8 mouse cellular contexts compared by ENCODE assay signal in genomic region chr5:118594470-118595236, GRCm38 (mm10). TPM values are rescaled to one million over a fixed set of nuclear protein-coding genes. Genes with fewer than 3 reads are reported as not detected.
A peak's percentile ranks its signal among the peaks of the same experiment; 100 is the strongest.
DNase-seq lines count a peak whose midpoint lies in the region; ATAC-seq lines count a peak whose summit lies in the region.

No protein-coding gene starts in this region.

- peak; percentile 68 for ATAC-seq in common myeloid progenitor, adult 5-6 weeks (replicated peaks; ENCODE audit: low read depth, poor library complexity, severe bottlenecking)

- intact Hi-C loops in heart, postnatal 25 days (cut with DNase I): loop anchor here (2.0 to 5.0 kb wide), 4 partner anchors 34 to 262 kb away; partner anchors contain the start of gene Med13l
- intact Hi-C loops in left cerebral cortex, postnatal 4 days (cut with DNase I): loop anchor here (10.0 kb wide), 1 partner anchor 140 kb away; no protein-coding TSS in a partner anchor

- DNase-seq in adrenal gland, adult (ENCODE audit: inconsistent age in 2 of 2, low spot score in 1 of 2): peak; percentile 58 to 87
- no peak for DNase-seq in adrenal gland, postnatal 4 days (ENCODE audit: low spot score in 2 of 2)
- DNase-seq in urinary bladder, postnatal 14 days (ENCODE audit: low spot score): peak; percentile 55
- DNase-seq in urinary bladder, adult 2 months (ENCODE audit: low spot score): no peak
- peak; percentile 25 for DNase-seq in heart, postnatal 25 days (ENCODE audit: low spot score)
- peak; percentile 54 for DNase-seq in left cerebral cortex, postnatal 4 days
- DNase-seq in retina, embryonic 14.5 days (ENCODE audit: low spot score): peak; percentile 79

RNA-seq across cellular contexts. Expression of gene Med13l, which starts 34.2 kb away (rescaled TPM):
- 10 to 100 TPM; 49.9 to 55.3 TPM for total RNA-seq in adrenal gland, postnatal 4 days (2021)
- 9.9 and 16.1 TPM in 2 replicates for polyA plus RNA-seq in urinary bladder, adult 2 months (2012; rRNA removed)
- total RNA-seq in common myeloid progenitor, adult 5-6 weeks (2017): 33.1 and 49.7 TPM in 2 replicates
- 10 to 100 TPM; 29.9 to 30.8 TPM for total RNA-seq in heart, postnatal 25 days (2021)
- total RNA-seq in left cerebral cortex, postnatal 4 days (2021): 100 to 1,000 TPM in 1 of 2 experiments, 10 to 100 TPM in 1; 95.9 to 105 TPM

Comparison
In these comparisons a context has a peak if more than half of its experiments do, and no peak if none do; other contexts are left out.
1. DNase-seq: peak in adrenal gland, adult (2 of 2), urinary bladder, postnatal 14 days (single experiment), heart, postnatal 25 days (single experiment), left cerebral cortex, postnatal 4 days (single experiment) and retina, embryonic 14.5 days (single experiment); none in adrenal gland, postnatal 4 days (0 of 2) and urinary bladder, adult 2 months (single experiment).